Mouse (Mus musculus): Measurements from ENCODE around the gene Rbm43. TPM values are rescaled to one million over a fixed set of nuclear protein-coding genes. Genes with fewer than 3 reads are reported as not detected.

Rbm43 gene
- total and polyA plus RNA-seq, 2 experiments: 2.3 to 6.1 TPM

DNA sequence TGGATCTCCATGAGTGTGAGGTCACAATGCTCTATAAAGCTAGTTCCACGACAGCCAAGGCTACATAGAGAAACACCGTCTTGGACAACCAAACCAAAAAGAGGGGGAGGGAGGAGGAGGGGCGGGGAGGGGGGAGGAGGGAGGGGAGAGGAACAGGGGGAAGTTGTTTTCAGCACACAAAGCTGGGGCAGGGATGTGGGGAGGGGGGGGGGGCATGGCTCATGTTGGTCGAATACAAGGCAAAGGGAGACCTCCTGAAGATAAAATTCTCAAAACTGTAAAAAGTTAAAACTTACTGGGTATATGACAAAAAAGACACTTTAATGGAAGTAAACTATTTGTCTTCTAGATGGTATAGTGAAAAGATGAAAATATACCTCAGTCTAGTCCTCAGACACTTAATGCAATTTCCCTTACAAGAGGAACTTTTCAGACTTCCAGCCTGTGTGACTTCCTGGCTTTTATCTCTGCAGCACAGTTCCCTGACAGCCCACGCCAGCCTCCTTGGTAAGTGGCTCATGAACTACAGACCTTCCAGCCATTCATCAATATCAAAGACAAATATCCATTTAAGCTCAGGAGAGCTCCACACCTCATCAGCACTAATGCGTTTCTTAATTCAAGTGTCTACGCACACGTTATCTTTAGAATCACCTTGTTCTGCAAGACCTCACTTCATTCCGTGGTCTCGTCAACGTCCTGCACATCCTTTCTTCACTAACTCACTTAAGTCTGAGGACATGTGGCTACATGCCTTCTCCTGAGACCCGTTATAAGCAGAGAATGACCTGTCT, 1.4 kb downstream of the Rbm43 start:
- Histone ChIP-seq H3K79me2 (ENCODE audit: control insufficient read depth, insufficient read depth, low read length) (no peaks in the 10 kb centered on the region), H3K4me3 (ENCODE audit: insufficient read depth, low read depth, low read length) (peak overlapping the region; percentile 29), H3K9ac (ENCODE audit: low read depth, low read length) (peak overlapping the region; percentile 42; the same call in 1 of the 2 replicates), H3K4me1 (ENCODE audit: control insufficient read depth, insufficient read depth, low read length) (peaks cover 2% of the 10 kb centered on the region; the same call in 1 of the 2 replicates), H3K36me3 (ENCODE audit: control insufficient read depth, insufficient read depth, low read length) (peaks cover 4% of the 10 kb centered on the region; the same call in 1 of the 2 replicates), H3K27ac (replicated peaks; ENCODE audit: insufficient read depth, low read depth, low read length) (no peak overlapping the region), H3K27me3 (ENCODE audit: control insufficient read depth, insufficient read depth, low read length) (no peaks in the 10 kb centered on the region)
- TF ChIP-seq POLR2A (IDR thresholded peaks at IDR 0.05; ENCODE audit: extremely low read depth, insufficient read depth, low read length): no peak
- TF ChIP-seq CTCF (IDR thresholded peaks at IDR 0.05; ENCODE audit: low read depth, low read length): no peak
- WGBS: 71% methylated on average over 12 of the region's 12 CpGs
- no peak for DNase-seq (ENCODE audit: extremely low read depth, low read depth, low spot score)

DNA sequence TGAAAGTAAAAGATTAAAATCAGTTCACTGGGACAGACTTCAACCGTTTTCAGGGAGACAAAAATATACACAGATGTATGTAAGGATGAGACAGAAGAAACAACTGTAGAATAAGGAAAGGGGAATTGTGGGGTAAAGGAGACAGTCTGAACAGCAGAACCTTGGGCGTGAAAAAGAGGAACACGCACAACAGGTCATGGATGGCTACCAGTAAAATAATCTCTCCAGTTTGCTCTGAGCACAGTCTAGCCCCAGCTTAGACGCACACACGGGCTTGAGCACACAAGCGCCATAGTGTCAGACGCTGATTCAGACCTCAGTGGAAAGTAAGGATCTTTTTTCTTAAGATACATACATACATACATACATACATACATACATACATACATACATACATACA, 3.7 kb downstream of the Rbm43 start:
- 84% methylated on average over 7 of the region's 7 CpGs for WGBS
- H3K27ac ChIP-seq (replicated peaks; ENCODE audit: insufficient read depth, low read depth, low read length): no peak overlapping the region

DNA sequence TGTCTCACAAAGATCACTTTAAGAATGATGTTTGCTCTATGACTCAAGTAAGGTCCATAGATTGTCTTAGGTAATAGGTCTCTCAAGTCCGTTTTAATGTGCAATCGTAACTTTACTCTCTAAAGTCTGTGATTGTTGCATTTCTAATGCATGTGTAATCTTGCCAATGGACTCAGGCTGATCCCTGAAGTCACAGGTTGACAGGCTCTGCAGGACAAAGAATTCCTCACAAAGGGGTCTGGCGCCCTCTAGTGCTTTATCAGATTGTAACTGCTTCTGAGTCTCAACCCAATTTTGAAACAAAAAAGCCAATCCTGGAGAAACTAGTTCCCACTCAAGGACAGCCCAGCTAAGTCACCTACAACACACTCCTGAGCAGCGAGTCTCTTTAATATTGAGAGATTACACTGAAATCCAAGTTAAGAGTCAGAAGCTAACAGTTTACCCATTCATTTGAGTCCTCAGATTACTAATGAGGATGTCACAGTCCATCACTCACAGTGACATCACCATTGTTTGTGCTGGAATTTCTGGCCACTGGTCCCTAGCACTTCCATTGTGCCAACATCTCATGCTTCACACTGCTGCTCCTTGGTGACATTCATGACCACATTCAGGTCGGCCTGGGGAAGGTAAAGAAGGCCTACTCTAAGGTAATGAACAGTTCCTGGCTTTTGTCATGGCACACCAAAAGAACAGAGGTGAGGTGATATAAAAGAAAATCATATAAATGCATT, 19.9 kb downstream of the Rbm43 start:
- no peak overlapping the region for H3K4me3 ChIP-seq (ENCODE audit: insufficient read depth, low read depth, low read length)
- no peaks in the 10 kb centered on the region for H3K36me3 ChIP-seq (ENCODE audit: control insufficient read depth, insufficient read depth, low read length)
- WGBS: 15% methylated on average over 5 of the region's 5 CpGs
- H3K27me3 ChIP-seq (ENCODE audit: control insufficient read depth, insufficient read depth, low read length): no peaks in the 10 kb centered on the region
- TF ChIP-seq CTCF (IDR thresholded peaks at IDR 0.05; ENCODE audit: low read depth, low read length) (peak; percentile 65), POLR2A (IDR thresholded peaks at IDR 0.05; ENCODE audit: extremely low read depth, insufficient read depth, low read length) (no peak)
- H3K4me1 ChIP-seq (ENCODE audit: control insufficient read depth, insufficient read depth, low read length): no peaks in the 10 kb centered on the region
- no peak overlapping the region for H3K27ac ChIP-seq (replicated peaks; ENCODE audit: insufficient read depth, low read depth, low read length)
- no peak overlapping the region for H3K9ac ChIP-seq (ENCODE audit: low read depth, low read length)
- no peaks in the 10 kb centered on the region for H3K79me2 ChIP-seq (ENCODE audit: control insufficient read depth, insufficient read depth, low read length)
- peak; percentile 68 for DNase-seq (ENCODE audit: extremely low read depth, low read depth, low spot score)

More for the DNA sequence above, 3.7 kb downstream of the Rbm43 start:
- Histone ChIP-seq H3K4me1 (ENCODE audit: control insufficient read depth, insufficient read depth, low read length) (peaks cover 2% of the 10 kb centered on the region; the same call in 1 of the 2 replicates), H3K27me3 (ENCODE audit: control insufficient read depth, insufficient read depth, low read length) (no peaks in the 10 kb centered on the region), H3K79me2 (ENCODE audit: control insufficient read depth, insufficient read depth, low read length) (no peaks in the 10 kb centered on the region), H3K9ac (ENCODE audit: low read depth, low read length) (no peak overlapping the region), H3K36me3 (ENCODE audit: control insufficient read depth, insufficient read depth, low read length) (peaks cover 11% of the 10 kb centered on the region; the same call in 1 of the 2 replicates), H3K4me3 (ENCODE audit: insufficient read depth, low read depth, low read length) (no peak overlapping the region)
- DNase-seq (ENCODE audit: extremely low read depth, low read depth, low spot score): no peak
- no peak for TF ChIP-seq CTCF (IDR thresholded peaks at IDR 0.05; ENCODE audit: low read depth, low read length)
- TF ChIP-seq POLR2A (IDR thresholded peaks at IDR 0.05; ENCODE audit: extremely low read depth, insufficient read depth, low read length): no peak

- no peak for TF ChIP-seq POLR2A (IDR thresholded peaks at IDR 0.05; ENCODE audit: extremely low read depth, insufficient read depth, low read length)
- TF ChIP-seq CTCF (IDR thresholded peaks at IDR 0.05; ENCODE audit: low read depth, low read length): no peak
- H3K27ac ChIP-seq (replicated peaks; ENCODE audit: insufficient read depth, low read depth, low read length): no peak overlapping the region
- DNase-seq (ENCODE audit: extremely low read depth, low read depth, low spot score): no peak
- 51% methylated on average over 7 of the region's 7 CpGs for WGBS
- no peaks in the 10 kb centered on the region for H3K27me3 ChIP-seq (ENCODE audit: control insufficient read depth, insufficient read depth, low read length)
- H3K9ac ChIP-seq (ENCODE audit: low read depth, low read length): no peak overlapping the region
- H3K4me1 ChIP-seq (ENCODE audit: control insufficient read depth, insufficient read depth, low read length): no peaks in the 10 kb centered on the region
- H3K4me3 ChIP-seq (ENCODE audit: insufficient read depth, low read depth, low read length): no peak overlapping the region
- H3K79me2 ChIP-seq (ENCODE audit: control insufficient read depth, insufficient read depth, low read length): no peaks in the 10 kb centered on the region
- no peaks in the 10 kb centered on the region for H3K36me3 ChIP-seq (ENCODE audit: control insufficient read depth, insufficient read depth, low read length)
These were observed 20.4 kb downstream of the Rbm43 start for GRCm38 (mm10) chr2:51914532-51914931.

DNA sequence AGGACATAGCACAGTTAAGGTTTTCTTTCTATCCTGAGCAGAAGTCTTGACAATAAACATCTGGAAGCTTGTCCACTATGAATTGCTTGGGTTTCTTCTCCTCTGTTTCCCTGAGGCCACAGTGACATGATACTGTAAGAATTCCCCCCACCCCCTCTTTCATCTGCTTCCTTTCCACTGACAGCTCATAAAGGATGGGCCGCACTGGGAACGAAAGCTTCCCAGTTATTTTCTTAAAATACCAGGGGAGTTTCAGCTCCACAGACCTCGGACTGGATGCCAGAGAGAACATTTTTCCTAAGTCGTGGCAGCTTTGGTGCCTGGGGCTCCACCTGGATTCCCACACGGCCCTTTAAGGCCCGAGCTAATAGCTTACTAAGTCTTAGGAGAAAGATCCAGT, 22.2 kb downstream of the Rbm43 start:
- Histone ChIP-seq H3K4me1 (ENCODE audit: control insufficient read depth, insufficient read depth, low read length) (no peaks in the 10 kb centered on the region), H3K27me3 (ENCODE audit: control insufficient read depth, insufficient read depth, low read length) (no peaks in the 10 kb centered on the region), H3K36me3 (ENCODE audit: control insufficient read depth, insufficient read depth, low read length) (no peaks in the 10 kb centered on the region), H3K27ac (replicated peaks; ENCODE audit: insufficient read depth, low read depth, low read length) (no peak overlapping the region), H3K9ac (ENCODE audit: low read depth, low read length) (no peak overlapping the region), H3K79me2 (ENCODE audit: control insufficient read depth, insufficient read depth, low read length) (no peaks in the 10 kb centered on the region), H3K4me3 (ENCODE audit: insufficient read depth, low read depth, low read length) (no peak overlapping the region)
- WGBS: 58% methylated on average over 6 of the region's 6 CpGs
- TF ChIP-seq POLR2A (IDR thresholded peaks at IDR 0.05; ENCODE audit: extremely low read depth, insufficient read depth, low read length): no peak
- TF ChIP-seq CTCF (IDR thresholded peaks at IDR 0.05; ENCODE audit: low read depth, low read length): no peak
- DNase-seq (ENCODE audit: extremely low read depth, low read depth, low spot score): no peak
